Mouse (Mus musculus) kidney, adult 2 months (tissue): ENCODE measurements around the gene Rxrb.

Source experiments
- CTCF ChIP-seq: fragments of 200-500 bp; conservative IDR thresholded peaks from 2 replicates; pipeline ENCODE4 v1.5.1; 2011; ENCODE audit warnings: low read depth, mild to moderate bottlenecking, control low read depth, low read length, moderate library complexity, mixed read lengths; ENCODE audit not compliant: insufficient read depth, insufficient read length
- POLR2A ChIP-seq: fragments of 200-500 bp; IDR thresholded peaks from one replicate; pipeline ENCODE4 v1.6.1; 2011; ENCODE audit warnings: low read depth, low read length, control low read depth

DNA sequence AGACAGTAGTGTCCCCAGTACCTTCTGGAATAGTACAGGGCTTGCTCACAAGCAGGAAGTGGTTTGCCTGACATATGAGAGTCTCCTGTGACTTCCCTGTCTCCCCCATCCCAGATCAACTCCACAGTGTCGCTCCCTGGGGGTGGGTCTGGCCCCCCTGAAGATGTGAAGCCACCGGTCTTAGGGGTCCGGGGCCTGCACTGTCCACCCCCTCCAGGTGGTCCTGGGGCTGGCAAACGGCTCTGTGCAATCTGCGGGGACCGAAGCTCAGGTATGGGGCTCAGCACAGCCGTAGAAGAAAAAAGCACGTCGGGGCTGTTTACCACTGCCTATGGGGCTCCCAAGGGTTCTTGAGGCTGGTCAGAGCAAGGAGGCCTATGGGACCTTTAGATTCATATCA is 1.8 kb downstream of the Rxrb start:
- TF ChIP-seq CTCF = no peak
- TF ChIP-seq POLR2A = no peak
